Mouse (Mus musculus): ENCODE measurements around the gene Tgds. TPM values are rescaled to one million over a fixed set of nuclear protein-coding genes. Genes with fewer than 3 reads are reported as not detected.
A peak's percentile ranks its signal among the peaks of the same experiment; 100 is the strongest.

Gene Tgds
- polyA plus RNA-seq, 1 experiment from 2014 or later = 16.0 TPM

DNA sequence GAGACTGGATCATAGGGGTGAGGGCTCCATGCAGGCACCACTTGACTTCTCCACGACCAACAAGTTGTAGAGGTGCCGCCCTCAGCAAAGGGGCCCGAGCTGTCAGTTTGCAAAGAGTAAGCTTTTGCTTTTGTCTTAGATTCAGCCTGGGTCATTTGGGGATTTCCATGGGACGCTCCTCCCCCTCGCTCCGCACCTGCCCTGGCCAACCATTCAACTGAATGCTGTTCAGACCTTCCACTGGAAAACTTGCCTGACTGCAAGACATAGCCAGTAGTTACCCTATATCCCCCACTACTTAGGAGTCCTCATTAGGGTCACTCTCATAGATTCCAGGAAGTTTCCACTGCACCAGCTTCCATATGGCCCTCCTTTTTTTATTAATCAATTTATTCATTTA, 48.7 kb downstream of the Tgds start:
- Histone ChIP-seq H3K27ac (ENCODE audit: low read depth) (no peak overlapping the region), H3K9ac (replicated peaks) (no peak overlapping the region), H3K36me3 (replicated peaks; ENCODE audit: insufficient read depth, low read length) (no peaks in the 10 kb centered on the region), H3K4me2 (ENCODE audit: low read depth, low read length) (no peak overlapping the region), H3K4me3 (ENCODE audit: low read depth, low read length) (no peak overlapping the region), H3K9me3 (ENCODE audit: low read length) (no peaks in the 10 kb centered on the region), H3K27me3 (ENCODE audit: insufficient read depth, low read length) (no peaks in the 10 kb centered on the region), H3K4me1 (ENCODE audit: insufficient read depth) (peaks cover 6% of the 10 kb centered on the region)
- ATAC-seq (no peak), DNase-seq (no peak)
- no peak for TF ChIP-seq EP300 (IDR thresholded peaks at IDR 0.05; ENCODE audit: low read depth)
- no peak for TF ChIP-seq CTCF (IDR thresholded peaks at IDR 0.05; ENCODE audit: low read depth)
- WGBS (ENCODE audit: insufficient replicate concordance) = 85% methylated on average over 6 of the region's 6 CpGs

DNA sequence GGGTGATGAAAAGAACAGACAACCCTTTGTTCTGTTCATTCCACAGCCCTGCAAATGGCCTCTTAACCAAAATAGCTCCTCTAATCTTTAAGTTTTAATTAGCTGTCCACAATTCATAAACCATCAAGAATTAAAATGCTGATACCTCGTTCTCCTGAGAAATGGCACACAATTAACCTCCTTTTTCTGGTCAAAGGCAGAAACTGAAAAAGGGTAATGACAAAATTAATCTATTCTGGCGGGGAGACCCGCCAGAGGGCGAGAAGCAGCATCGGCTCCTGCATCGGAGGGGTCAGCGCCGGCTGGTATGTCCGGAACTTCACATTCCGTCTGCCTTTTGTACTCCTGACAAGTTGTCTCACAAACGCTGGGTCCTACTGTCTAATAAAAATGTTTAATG, 51.9 kb downstream of the Tgds start:
- H3K4me3 ChIP-seq (ENCODE audit: low read depth, low read length) = no peak overlapping the region
- H3K4me2 ChIP-seq (ENCODE audit: low read depth, low read length) = no peak overlapping the region
- TF ChIP-seq CTCF (IDR thresholded peaks at IDR 0.05; ENCODE audit: low read depth) (no peak), EP300 (IDR thresholded peaks at IDR 0.05; ENCODE audit: low read depth) (no peak)
- 77% methylated on average over 11 of the region's 11 CpGs for WGBS (ENCODE audit: insufficient replicate concordance)
- no peaks in the 10 kb centered on the region for H3K4me1 ChIP-seq (ENCODE audit: insufficient read depth)
- H3K36me3 ChIP-seq (replicated peaks; ENCODE audit: insufficient read depth, low read length) = no peaks in the 10 kb centered on the region
- ATAC-seq (no peak), DNase-seq (no peak)
- H3K27me3 ChIP-seq (ENCODE audit: insufficient read depth, low read length) = no peaks in the 10 kb centered on the region
- no peak overlapping the region for H3K9ac ChIP-seq (replicated peaks)
- H3K27ac ChIP-seq (ENCODE audit: low read depth) = no peak overlapping the region
- H3K9me3 ChIP-seq (ENCODE audit: low read length) = no peaks in the 10 kb centered on the region

GRCm38 (mm10) chr14:118070100-118070499, 62.5 kb downstream of the Tgds start:
- 0 out of 2 replicates have a peak, but pooled peaks have one; percentile 23 for ATAC-seq
- TF ChIP-seq EP300 (IDR thresholded peaks at IDR 0.05; ENCODE audit: low read depth) (no peak), CTCF (IDR thresholded peaks at IDR 0.05; ENCODE audit: low read depth) (no peak)
- no peak overlapping the region for H3K9ac ChIP-seq (replicated peaks)
- H3K36me3 ChIP-seq (replicated peaks; ENCODE audit: insufficient read depth, low read length) = no peaks in the 10 kb centered on the region
- no peaks in the 10 kb centered on the region for H3K4me1 ChIP-seq (ENCODE audit: insufficient read depth)
- DNase-seq = no peak
- no peak overlapping the region for H3K27ac ChIP-seq (ENCODE audit: low read depth)
- H3K4me2 ChIP-seq (ENCODE audit: low read depth, low read length) = no peak overlapping the region
- no peaks in the 10 kb centered on the region for H3K9me3 ChIP-seq (ENCODE audit: low read length)
- WGBS (ENCODE audit: insufficient replicate concordance) = 38% methylated on average over 12 of the region's 12 CpGs
- H3K27me3 ChIP-seq (ENCODE audit: insufficient read depth, low read length) = no peaks in the 10 kb centered on the region
- no peak overlapping the region for H3K4me3 ChIP-seq (ENCODE audit: low read depth, low read length)

DNA sequence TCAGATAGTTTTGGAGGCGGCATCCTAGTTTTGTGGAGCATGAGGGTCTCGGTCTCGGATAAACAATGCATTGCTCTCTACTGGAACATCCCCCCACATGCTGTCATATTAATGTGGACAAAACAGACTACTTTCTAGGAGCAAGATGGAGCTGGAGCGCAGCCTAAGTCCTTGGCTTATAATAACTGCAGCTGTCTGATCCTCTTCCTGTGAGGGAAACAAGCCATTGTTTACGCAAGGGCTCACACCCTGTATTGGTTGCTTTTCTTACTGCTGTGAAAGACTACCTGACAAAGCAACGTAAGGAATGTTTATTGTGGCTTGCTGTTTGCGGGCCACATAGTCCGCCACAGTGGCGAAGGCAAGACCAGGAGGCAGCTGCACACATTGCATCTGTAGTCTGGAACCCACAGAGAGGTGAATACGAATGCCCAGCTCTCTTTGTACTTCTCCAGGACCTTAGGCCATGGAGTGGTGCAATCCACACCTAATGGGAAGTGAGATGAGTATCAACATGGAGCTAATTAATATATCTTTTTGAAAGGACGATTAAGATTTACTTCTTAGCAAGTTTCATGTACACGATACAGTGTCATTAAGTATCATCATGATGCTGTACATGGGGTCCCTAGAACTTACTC, 63.0 kb downstream of the Tgds start:
- TF ChIP-seq EP300 (IDR thresholded peaks at IDR 0.05; ENCODE audit: low read depth) (no peak), CTCF (IDR thresholded peaks at IDR 0.05; ENCODE audit: low read depth) (no peak)

More for the DNA sequence above, 63.0 kb downstream of the Tgds start:
- ATAC-seq (no peak), DNase-seq (no peak)
- Histone ChIP-seq H3K36me3 (replicated peaks; ENCODE audit: insufficient read depth, low read length) (no peaks in the 10 kb centered on the region), H3K4me3 (ENCODE audit: low read depth, low read length) (no peak overlapping the region), H3K27me3 (ENCODE audit: insufficient read depth, low read length) (no peaks in the 10 kb centered on the region), H3K4me1 (ENCODE audit: insufficient read depth) (no peaks in the 10 kb centered on the region), H3K9me3 (ENCODE audit: low read length) (no peaks in the 10 kb centered on the region), H3K27ac (ENCODE audit: low read depth) (no peak overlapping the region), H3K9ac (replicated peaks) (no peak overlapping the region), H3K4me2 (ENCODE audit: low read depth, low read length) (no peak overlapping the region)
- WGBS (ENCODE audit: insufficient replicate concordance) = 73% methylated on average over 12 of the region's 12 CpGs

Other genes starting within 250 kb of the Tgds start
- gene Dct, start 80.5 kb downstream of the Tgds start, polyA plus RNA-seq (2015; fragmentation: Nextera tagmentation; extraction: Ambion mirVana) = 1.0 and 1.8 TPM in 2 replicates
- gene Gpr180, start 4.4 kb upstream of the Tgds start, polyA plus RNA-seq (2015; fragmentation: Nextera tagmentation; extraction: Ambion mirVana) = 12.3 and 13.4 TPM in 2 replicates
- gene Sox21, start 104.3 kb upstream of the Tgds start, polyA plus RNA-seq (2015; fragmentation: Nextera tagmentation; extraction: Ambion mirVana) = not detected in 2 replicates
- gene Gm9376, start 134.2 kb upstream of the Tgds start, polyA plus RNA-seq (2015; fragmentation: Nextera tagmentation; extraction: Ambion mirVana) = not detected in 2 replicates

Measured in liver, postnatal 0 days (tissue).